Mouse (Mus musculus): Measurements from ENCODE around the gene Capn1. TPM values are rescaled to one million over a fixed set of nuclear protein-coding genes. Genes with fewer than 3 reads are reported as not detected.

Gene Capn1
- polyA plus RNA-seq (2012; rRNA removed), result 5.1 and 9.9 TPM in 2 replicates

GRCm38 (mm10) chr19:6015511-6016315, at the start of gene Capn1:
Gene Capn1, minus strand, starts transcription at chr19:6015897.

DNA sequence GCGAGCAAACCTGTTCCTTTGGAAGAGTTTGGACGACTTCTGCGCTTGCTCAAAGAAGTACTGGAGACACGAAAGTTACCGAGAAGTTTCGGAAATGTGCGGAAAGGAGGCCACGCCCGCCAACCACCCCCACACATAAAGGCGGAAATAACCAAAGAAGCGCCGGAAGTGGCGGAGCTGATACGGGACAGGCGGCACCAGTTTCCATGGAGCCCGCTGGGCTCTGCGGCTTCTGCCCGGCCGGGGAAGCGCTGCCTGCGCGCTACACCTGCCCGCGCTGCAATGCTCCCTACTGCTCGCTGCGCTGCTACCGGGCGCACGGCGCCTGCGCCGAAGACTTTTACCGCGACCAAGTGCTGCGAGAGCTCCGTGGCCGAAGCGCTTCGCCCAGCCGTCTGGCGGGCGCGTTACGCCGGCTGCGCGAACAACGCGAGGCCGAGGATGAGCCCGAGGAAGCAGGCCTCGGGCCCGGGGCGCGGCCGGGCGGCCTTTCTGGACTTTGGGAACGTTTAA, 45.4 kb upstream of the Capn1 start, which contains the start of gene Znhit2:
Gene Znhit2 (plus strand): TSS at position 172 of the 513 bp plus-strand sequence.

GRCm38 (mm10) chr19:6057313-6058096, 41.8 kb upstream of the Capn1 start, which contains the start of the genes Mrpl49 and Fau:
Gene Mrpl49, minus strand, starts transcription at chr19:6057785.
Gene Fau, plus strand, starts transcription at chr19:6057844.

DNA sequence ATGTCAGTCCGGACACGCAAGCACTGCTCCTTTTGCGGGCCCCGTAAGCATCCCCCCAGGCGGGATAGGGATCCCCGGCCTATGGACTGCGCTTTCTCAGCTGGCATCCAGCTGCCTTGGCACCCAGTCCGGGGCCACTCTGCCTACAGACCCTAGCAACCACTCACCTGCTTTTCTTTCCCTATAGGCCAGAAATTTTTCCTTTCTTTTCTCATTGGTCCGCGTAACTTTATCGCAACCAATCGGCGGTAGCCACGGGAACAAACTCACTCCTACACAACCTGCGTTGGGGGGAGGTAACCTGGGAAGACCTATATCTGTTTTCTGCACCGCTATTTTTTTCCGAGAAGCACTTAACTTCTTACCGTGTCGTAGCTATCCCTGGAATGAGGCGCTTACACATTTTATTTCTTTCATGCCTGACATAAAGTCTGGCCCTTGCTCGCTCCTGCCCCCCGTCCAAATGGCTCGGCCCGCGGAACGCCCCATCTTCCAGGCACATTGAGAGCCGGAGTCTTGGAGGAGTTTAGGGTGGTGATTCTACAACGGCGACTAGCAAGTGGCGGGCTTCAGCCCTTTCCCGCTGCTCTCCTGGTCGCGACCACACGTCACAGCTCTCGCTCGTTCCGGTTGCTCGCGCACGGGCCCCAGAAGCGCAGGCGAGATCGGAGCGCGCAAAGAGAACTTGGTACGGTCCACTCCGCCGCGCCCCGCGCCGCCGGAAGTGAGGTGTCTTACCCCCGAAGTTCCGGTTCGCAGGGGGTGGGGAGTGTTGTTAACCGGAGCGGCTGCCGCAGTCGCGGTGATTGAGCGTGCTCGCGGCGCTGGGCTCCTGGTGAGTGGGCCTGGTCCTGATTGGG, 30.8 kb upstream of the Capn1 start, which contains the start of gene Syvn1:
Gene Syvn1 (plus strand): TSS at position 283 of the 860 bp plus-strand sequence.

DNA sequence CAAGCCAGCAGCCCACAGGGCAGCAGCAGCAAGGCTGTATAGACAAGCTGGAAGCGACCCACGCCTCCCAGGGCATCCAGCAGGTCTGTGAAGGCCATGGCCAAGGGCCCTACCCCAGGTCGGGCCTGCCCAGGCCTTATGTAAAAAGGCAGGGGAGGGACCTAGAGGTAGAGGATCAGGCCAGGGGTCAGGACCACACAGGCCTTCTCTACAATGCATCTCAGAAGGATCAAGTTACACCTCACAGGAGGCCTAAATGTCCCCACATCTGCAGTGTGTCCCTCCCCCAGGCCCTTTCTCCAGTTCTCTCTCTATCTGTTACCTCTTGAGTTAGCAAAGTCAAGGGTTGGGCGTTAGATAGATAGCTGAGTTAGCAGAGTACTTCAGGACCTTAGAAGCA, 29.7 kb downstream of the Capn1 start, which contains the start of gene Slc22a20:
Gene Slc22a20 (minus strand): TSS at position 101 of the 400 bp plus-strand sequence.

DNA sequence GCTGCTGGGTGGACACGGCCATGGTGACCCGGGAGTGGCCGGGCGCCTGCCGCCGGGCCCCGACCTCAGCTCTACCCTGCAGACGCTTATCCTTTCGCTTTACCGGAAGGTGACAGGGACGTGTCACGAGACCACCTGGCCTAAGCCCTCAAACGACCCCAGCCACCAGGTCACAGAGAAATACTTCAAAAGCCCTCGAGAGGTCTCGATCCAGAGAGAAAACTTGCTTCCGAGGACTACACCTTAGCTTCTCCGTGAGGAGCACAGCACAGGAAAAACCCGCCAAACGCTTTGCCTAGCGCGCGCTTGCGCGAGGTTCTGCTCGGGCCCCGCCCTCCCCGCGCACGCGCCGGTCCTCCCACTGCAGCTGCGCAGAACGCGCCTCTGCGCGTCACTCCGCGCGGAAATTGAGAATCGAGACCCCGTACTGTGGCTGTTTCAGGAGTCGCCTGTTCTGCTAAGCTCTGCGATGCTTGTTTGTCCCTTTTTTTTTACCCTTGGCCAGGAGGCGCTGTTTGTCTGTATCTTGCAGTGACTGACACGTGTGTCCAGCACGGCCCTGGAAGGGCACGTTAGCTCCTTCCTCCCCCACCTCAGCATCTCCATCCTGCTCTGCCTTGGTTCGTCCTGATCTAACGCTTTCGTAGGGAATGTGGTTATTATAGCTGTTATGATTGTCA, 51.7 kb downstream of the Capn1 start, which contains the start of gene Pola2:
Gene Pola2 (minus strand): TSS at position 320 of the 680 bp plus-strand sequence.

Other genes starting within 250 kb of the Capn1 start
- 121 and 140 TPM in 2 replicates for gene Scyl1, start 244.5 kb downstream of the Capn1 start, polyA plus RNA-seq (2012; rRNA removed)
- 16.1 and 16.6 TPM in 2 replicates for gene Frmd8, start 140.6 kb downstream of the Capn1 start, polyA plus RNA-seq (2012; rRNA removed)
- gene Slc25a45, start 138.1 kb downstream of the Capn1 start, polyA plus RNA-seq (2012; rRNA removed), result 3.5 and 4.1 TPM in 2 replicates
- gene Tigd3, start 121.7 kb downstream of the Capn1 start, polyA plus RNA-seq (2012; rRNA removed), result 13.9 and 15.5 TPM in 2 replicates
- 193 and 198 TPM in 2 replicates for gene Dpf2, start 102.9 kb downstream of the Capn1 start, polyA plus RNA-seq (2012; rRNA removed)
- 9.7 and 12.1 TPM in 2 replicates for gene Cdc42ep2, start 91.1 kb downstream of the Capn1 start, polyA plus RNA-seq (2012; rRNA removed)
- gene Pola2, start 51.7 kb downstream of the Capn1 start, polyA plus RNA-seq (2012; rRNA removed), result 50.1 and 52.4 TPM in 2 replicates
- not detected in 2 replicates for gene Slc22a20, start 29.8 kb downstream of the Capn1 start, polyA plus RNA-seq (2012; rRNA removed)
- 28.2 and 37.9 TPM in 2 replicates for gene Syvn1, start 30.7 kb upstream of the Capn1 start, polyA plus RNA-seq (2012; rRNA removed)
- gene Mrpl49, start 41.9 kb upstream of the Capn1 start, polyA plus RNA-seq (2012; rRNA removed), result 52.3 and 53.8 TPM in 2 replicates
- 1,336 and 1,386 TPM in 2 replicates for gene Fau, start 41.9 kb upstream of the Capn1 start, polyA plus RNA-seq (2012; rRNA removed)
- 31.1 and 33.9 TPM in 2 replicates for gene Znhit2, start 45.3 kb upstream of the Capn1 start, polyA plus RNA-seq (2012; rRNA removed)
- 79.3 and 81.1 TPM in 2 replicates for gene Tm7sf2, start 52.5 kb upstream of the Capn1 start, polyA plus RNA-seq (2012; rRNA removed)
- gene Vps51, start 61.3 kb upstream of the Capn1 start, polyA plus RNA-seq (2012; rRNA removed), result 101 and 102 TPM in 2 replicates
- not detected in 2 replicates for gene Tmem262, start 64.1 kb upstream of the Capn1 start, polyA plus RNA-seq (2012; rRNA removed)
- gene Gm28374, start 66.4 kb upstream of the Capn1 start, polyA plus RNA-seq (2012; rRNA removed), result 2.3 and 2.7 TPM in 2 replicates
- gene Zfpl1, start 69.1 kb upstream of the Capn1 start, polyA plus RNA-seq (2012; rRNA removed), result 99.9 and 111 TPM in 2 replicates
- gene Cdca5, start 69.1 kb upstream of the Capn1 start, polyA plus RNA-seq (2012; rRNA removed), result 13.7 and 19.6 TPM in 2 replicates
- gene AC131692.1, start 78.5 kb upstream of the Capn1 start, polyA plus RNA-seq (2012; rRNA removed), result 0.29 and 0.48 TPM in 2 replicates
- 1.8 and 1.9 TPM in 2 replicates for gene Naaladl1, start 89.9 kb upstream of the Capn1 start, polyA plus RNA-seq (2012; rRNA removed)
- gene Sac3d1, start 102.8 kb upstream of the Capn1 start, polyA plus RNA-seq (2012; rRNA removed), result 45.8 and 47.4 TPM in 2 replicates
- 47.2 and 51.4 TPM in 2 replicates for gene Snx15, start 112.4 kb upstream of the Capn1 start, polyA plus RNA-seq (2012; rRNA removed)
- 0.34 and 0.48 TPM in 2 replicates for gene Batf2, start 125.1 kb upstream of the Capn1 start, polyA plus RNA-seq (2012; rRNA removed)
- 99.8 and 109 TPM in 2 replicates for gene Arl2, start 125.7 kb upstream of the Capn1 start, polyA plus RNA-seq (2012; rRNA removed)
- gene Majin, start 168.5 kb upstream of the Capn1 start, polyA plus RNA-seq (2012; rRNA removed), result 0.09 TPM in 1 of 2 replicates, not detected in the other
- 0.14 and 1.1 TPM in 2 replicates for gene Gpha2, start 210.5 kb upstream of the Capn1 start, polyA plus RNA-seq (2012; rRNA removed)
- 99.3 and 99.9 TPM in 2 replicates for gene Ppp2r5b, start 220.0 kb upstream of the Capn1 start, polyA plus RNA-seq (2012; rRNA removed)
- 19.9 and 22.5 TPM in 2 replicates for gene Atg2a, start 225.8 kb upstream of the Capn1 start, polyA plus RNA-seq (2012; rRNA removed)

All from central nervous system, embryonic 14 days (tissue).